Mouse (Mus musculus) MEL (cell line): ENCODE results near the gene Rsrp1. TPM values are rescaled to one million over a fixed set of nuclear protein-coding genes. Genes with fewer than 3 reads are reported as not detected.

Experiments
- DNase-seq: peaks from one replicate; pipeline ENCODE4 v3.0.0; 2011; ENCODE audit warnings: low read depth, low spot score
- H3K27ac ChIP-seq: 2 replicates; pipeline ENCODE4 v1.5.1; 2012; ENCODE audit warnings: low read depth, mild to moderate bottlenecking, control low read depth, low read length, moderate library complexity; ENCODE audit not compliant: control insufficient read depth
- H3K27me3 ChIP-seq, 2 experiments: fragments of 150-350 bp in 1 of 2; sonication (generic) in 1 of 2; 2 replicates each; pipeline ENCODE4 v1.6.1; 2012; ENCODE audit warnings: low read length in 2 of 2, mild to moderate bottlenecking in 2 of 2, improper control_type of control experiment in 1 of 2, moderate library complexity in 1 of 2; ENCODE audit not compliant: insufficient read depth in 2 of 2, control insufficient read depth in 1 of 2
- H3K36me3 ChIP-seq, 2 experiments: 2 replicates each; pipeline ENCODE4 v1.6.1; 2012 to 2014; ENCODE audit warnings: low read length in 2 of 2, improper control_type of control experiment in 1 of 2, inconsistent platforms in 1 of 2, mild to moderate bottlenecking in 1 of 2; ENCODE audit not compliant: insufficient read depth in 2 of 2, control insufficient read depth in 1 of 2
- H3K4me1 ChIP-seq, 2 experiments: fragments of 150-350 bp in 1 of 2; sonication (generic) in 1 of 2; 2 replicates each; pipeline ENCODE4 v1.6.1; 2012; ENCODE audit warnings: low read length in 2 of 2, improper control_type of control experiment in 1 of 2, mild to moderate bottlenecking in 1 of 2; ENCODE audit not compliant: insufficient read depth in 2 of 2, control insufficient read depth in 1 of 2
- H3K4me3 ChIP-seq, 2 experiments: fragments of 150-350 bp in 1 of 2; sonication (generic) in 1 of 2; 2 replicates each; pipeline ENCODE4 v1.5.1; 2012; ENCODE audit warnings: low read depth in 2 of 2, low read length in 2 of 2, mild to moderate bottlenecking in 2 of 2, moderate library complexity in 2 of 2, control low read depth in 1 of 2, improper control_type of control experiment in 1 of 2; ENCODE audit not compliant: control insufficient read depth in 1 of 2, insufficient read depth in 1 of 2
- H3K79me2 ChIP-seq: 2 replicates; pipeline ENCODE4 v1.6.1; 2012; ENCODE audit warnings: mild to moderate bottlenecking, low read length, moderate library complexity; ENCODE audit not compliant: control insufficient read depth, poor library complexity, insufficient read depth
- H3K9ac ChIP-seq: 2 replicates; pipeline ENCODE4 v1.6.1; 2012; ENCODE audit warnings: low read depth, mild to moderate bottlenecking, control low read depth, low read length, moderate library complexity; ENCODE audit not compliant: control insufficient read depth, poor library complexity, severe bottlenecking
- H3K9me3 ChIP-seq: fragments of 150-350 bp; sonication (generic); replicated peaks from 2 replicates; pipeline ENCODE4 v1.6.1; 2012; ENCODE audit warnings: mild to moderate bottlenecking, low read length, improper control_type of control experiment, moderate library complexity; ENCODE audit not compliant: insufficient read depth
- CTCF ChIP-seq, 3 experiments: IDR thresholded peaks in 2 of 3; conservative IDR thresholded peaks in 1 of 3; 2 replicates each; pipeline ENCODE4 v1.5.1; 2011 to 2012; ENCODE audit warnings: low read length in 3 of 3, low read depth in 2 of 3, mild to moderate bottlenecking in 2 of 3, improper control_type of control experiment in 1 of 3, inconsistent platforms in 1 of 3, mixed read lengths in 1 of 3, moderate library complexity in 1 of 3; ENCODE audit not compliant: control insufficient read depth in 1 of 3, insufficient read depth in 1 of 3, poor library complexity in 1 of 3, severe bottlenecking in 1 of 3
- E2F4 ChIP-seq: IDR thresholded peaks from 2 replicates; pipeline ENCODE4 v1.6.1; 2011; ENCODE audit warnings: low read depth, low read length, improper control_type of control experiment, borderline replicate concordance
- EP300 ChIP-seq, 2 experiments: IDR thresholded peaks; 2 replicates each; pipeline ENCODE4 v1.6.1; 2011; ENCODE audit warnings: improper control_type of control experiment in 2 of 2, low read length in 2 of 2, low read depth in 1 of 2, mild to moderate bottlenecking in 1 of 2
- GABPA ChIP-seq: IDR thresholded peaks from 2 replicates; pipeline ENCODE4 v1.6.1; 2012; ENCODE audit warnings: low read depth, mild to moderate bottlenecking, inconsistent platforms, low read length, improper control_type of control experiment, moderate library complexity
- JUND ChIP-seq: IDR thresholded peaks from 2 replicates; pipeline ENCODE4 v1.6.1; 2011; ENCODE audit warnings: low read depth, mild to moderate bottlenecking, improper control_type of control experiment, low read length
- MAFK ChIP-seq: IDR thresholded peaks from 2 replicates; pipeline ENCODE4 v1.6.1; 2011; ENCODE audit warnings: low read depth, mild to moderate bottlenecking, low read length, improper control_type of control experiment, borderline replicate concordance
- MYB ChIP-seq: IDR thresholded peaks from 2 replicates; pipeline ENCODE4 v1.6.1; 2011; ENCODE audit warnings: mild to moderate bottlenecking, low read depth, low read length, improper control_type of control experiment
- NELFE ChIP-seq: IDR thresholded peaks from 2 replicates; pipeline ENCODE4 v1.6.1; 2011; ENCODE audit warnings: low read depth, low read length, improper control_type of control experiment
- POLR2A ChIP-seq, 2 experiments: IDR thresholded peaks; 2 replicates each; pipeline ENCODE4 v1.6.1; 2011 to 2012; ENCODE audit warnings: low read length in 2 of 2, mild to moderate bottlenecking in 2 of 2, control low read depth in 1 of 2, improper control_type of control experiment in 1 of 2, low read depth in 1 of 2, moderate library complexity in 1 of 2; ENCODE audit not compliant: control insufficient read depth in 1 of 2, insufficient read depth in 1 of 2, poor library complexity in 1 of 2
- POLR2AphosphoS2 ChIP-seq: IDR thresholded peaks from 2 replicates; pipeline ENCODE4 v1.6.1; 2011; ENCODE audit warnings: low read length, improper control_type of control experiment
- POLR2AphosphoS5 ChIP-seq: IDR thresholded peaks from 2 replicates; pipeline ENCODE4 v1.6.1; 2012; ENCODE audit warnings: low read depth, borderline replicate concordance, mild to moderate bottlenecking, inconsistent platforms, low read length, moderate library complexity, mixed read lengths
- RAD21 ChIP-seq: IDR thresholded peaks from 2 replicates; pipeline ENCODE4 v1.6.1; 2011; ENCODE audit warnings: mild to moderate bottlenecking, low read depth, low read length, improper control_type of control experiment
- RCOR1 ChIP-seq: IDR thresholded peaks from 2 replicates; pipeline ENCODE4 v1.6.1; 2012; ENCODE audit warnings: low read depth, mild to moderate bottlenecking, inconsistent platforms, low read length, improper control_type of control experiment
- SIN3A ChIP-seq: IDR thresholded peaks from 2 replicates; pipeline ENCODE4 v1.6.1; 2012; ENCODE audit warnings: low read length, improper control_type of control experiment, inconsistent platforms
- SMC3 ChIP-seq: IDR thresholded peaks from 2 replicates; pipeline ENCODE4 v1.6.1; 2011; ENCODE audit warnings: low read depth, low read length, improper control_type of control experiment
- TBP ChIP-seq: IDR thresholded peaks from 2 replicates; pipeline ENCODE4 v1.8.0; 2011; ENCODE audit warnings: low read depth, low read length, improper control_type of control experiment
- UBTF ChIP-seq: IDR thresholded peaks from 2 replicates; pipeline ENCODE4 v1.6.1; 2012; ENCODE audit warnings: low read depth, mild to moderate bottlenecking, inconsistent platforms, low read length, improper control_type of control experiment, moderate library complexity, borderline replicate concordance; ENCODE audit not compliant: insufficient read depth
- ZC3H11A ChIP-seq: IDR thresholded peaks from 2 replicates; pipeline ENCODE4 v1.6.1; 2012; ENCODE audit warnings: low read depth, mild to moderate bottlenecking, inconsistent platforms, low read length, improper control_type of control experiment
- ZMIZ1 ChIP-seq: IDR thresholded peaks from 2 replicates; pipeline ENCODE4 v1.6.1; 2012; ENCODE audit warnings: low read depth, mild to moderate bottlenecking, inconsistent platforms, low read length, improper control_type of control experiment, moderate library complexity
- polyA plus RNA-seq, 2 experiments: library from polyadenylated mRNA; stranded (reverse) in 1 of 2; unstranded in 1 of 2; fragments of >175 nt in 1 of 2; fragments of >200 nt in 1 of 2; gene quantifications; 2 replicates each; pipeline versions ENCODE4 v1.2.1 to v1.2.4; 2012; ENCODE audit warnings: low replicate concordance in 2 of 2, low read depth in 1 of 2; ENCODE audit not compliant: insufficient read length in 2 of 2, insufficient read depth in 1 of 2, missing spikeins in 1 of 2
- total RNA-seq: library from RNA; depleted of rRNA; stranded (reverse); fragments of 300-350 nt; gene quantifications from 2 replicates; pipeline ENCODE4 v1.2.3, GENCODE M21; 2012

Rsrp1 gene
- total and polyA plus RNA-seq, 3 experiments = 59.5 to 110 TPM; not detected in 1

DNA sequence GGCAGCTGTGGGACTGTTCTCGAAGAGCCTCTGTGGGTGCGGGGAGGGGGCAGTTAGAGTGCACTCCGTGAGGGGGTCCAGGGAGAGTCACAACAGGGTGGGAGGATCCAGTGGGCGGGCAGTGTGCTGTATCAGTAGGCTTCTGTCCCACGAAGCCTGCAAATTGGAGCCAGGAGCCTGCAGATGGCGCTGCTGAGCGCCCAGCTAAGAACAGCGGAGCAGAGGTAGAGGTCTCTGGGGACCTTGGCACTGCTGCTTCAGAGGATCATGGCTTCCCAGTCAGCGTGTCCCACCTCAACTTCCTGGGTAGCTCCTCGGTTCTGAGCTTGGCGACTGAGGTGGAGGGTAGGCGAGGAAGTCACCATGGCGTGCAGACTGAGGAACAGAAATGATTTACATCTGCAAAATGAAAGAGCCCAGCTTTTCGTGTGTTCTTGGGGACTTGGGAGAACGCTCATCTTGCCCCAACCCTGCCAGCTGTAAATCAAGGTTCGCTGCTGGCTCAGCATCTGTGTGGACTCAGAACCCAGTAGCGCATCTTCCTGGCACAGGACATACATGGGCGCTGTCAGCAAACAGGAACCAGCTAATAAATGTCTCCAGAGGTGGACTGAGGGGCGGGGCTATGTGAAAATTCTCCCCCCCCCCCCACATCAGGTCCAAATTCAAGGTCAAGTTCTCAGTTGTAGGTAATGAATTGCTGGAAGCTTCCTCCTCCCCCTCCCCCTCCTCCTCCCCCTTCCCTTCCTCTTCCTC lies 39.8 kb downstream of the Rsrp1 start:
- Histone ChIP-seq H3K4me1 (peaks cover 0 to 9% of the 10 kb centered on the region in 2 experiments; a peak in 3 of 4 replicates), H3K27me3 (peaks cover 0 to 2% of the 10 kb centered on the region in 2 experiments; a peak in 1 of 4 replicates), H3K36me3 (no peaks in the 10 kb centered on the region), H3K79me2 (no peaks in the 10 kb centered on the region), H3K9me3 (no peaks in the 10 kb centered on the region), H3K9ac (peak overlapping the region; percentile 57), H3K27ac (0 out of 2 replicates have a peak overlapping the region, but pooled peaks have one; percentile 2), H3K4me3 (peak overlapping the region; percentile 58 to 87)
- DNase-seq = peak; percentile 91
- TF ChIP-seq SMC3 = peak; percentile 80
- TF ChIP-seq ZC3H11A = peak; percentile 51
- no peak for TF ChIP-seq POLR2AphosphoS5
- TF ChIP-seq NELFE = peak; percentile 16; the same call in 1 of the 2 replicates
- TF ChIP-seq RAD21 = peak; percentile 61
- TF ChIP-seq POLR2A (IDR thresholded peaks at IDR 0.05; ENCODE audit: control insufficient read depth in 1 of 2, insufficient read depth in 1 of 2, low read depth in 1 of 2, low read length in 2 of 2, poor library complexity in 1 of 2) = peak in 1 of 2 experiments; percentile 45; a peak in 1 of 4 replicates
- TF ChIP-seq CTCF (IDR thresholded peaks at IDR 0.05 in 2 of 3, conservative IDR thresholded peaks at IDR 0.05 in 1 of 3; ENCODE audit: control insufficient read depth in 1 of 3, insufficient read depth in 1 of 3, low read depth in 2 of 3, low read length in 3 of 3, poor library complexity in 1 of 3, severe bottlenecking in 1 of 3) = peak; percentile 84 to 95 (median 93)
- TF ChIP-seq GABPA = no peak

DNA sequence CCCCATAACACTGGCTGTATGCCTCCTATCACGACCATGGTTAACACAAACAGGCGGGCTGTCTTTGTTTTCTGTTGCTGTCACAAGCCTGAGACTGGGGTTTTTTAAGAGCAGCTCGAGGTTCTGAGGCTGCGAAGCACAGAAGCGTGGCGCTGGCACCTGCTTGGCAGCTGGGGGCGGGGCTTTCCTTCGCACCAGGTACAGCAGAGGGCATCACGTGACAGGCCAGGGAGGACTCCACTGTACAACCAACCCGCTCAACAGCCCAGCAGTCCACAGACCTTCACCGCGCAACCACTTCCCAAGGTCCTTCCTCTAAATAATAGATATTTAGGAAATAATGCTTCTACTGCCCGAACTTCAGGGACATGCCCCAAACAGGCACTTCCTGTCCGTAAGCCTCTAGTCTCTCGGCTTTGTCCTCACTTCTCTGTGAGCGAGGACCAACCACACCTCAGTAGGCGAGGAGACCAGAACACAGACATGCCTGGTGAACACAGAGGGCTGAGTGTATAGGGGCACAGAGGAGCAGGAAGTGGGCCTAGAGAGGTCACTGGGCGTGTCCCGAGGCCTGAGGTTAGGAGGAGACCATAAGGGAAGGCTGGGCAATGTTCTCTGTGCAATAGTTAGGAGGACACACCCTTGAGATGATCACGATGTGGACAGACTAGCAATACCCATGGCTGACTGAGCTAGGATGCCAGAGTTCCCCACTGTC lies 44.7 kb downstream of the Rsrp1 start:
- DNase-seq = no peak
- no peaks in the 10 kb centered on the region for H3K79me2 ChIP-seq
- peaks cover 0 to 9% of the 10 kb centered on the region in 2 experiments; a peak in 1 of 4 replicates for H3K4me1 ChIP-seq
- TF ChIP-seq E2F4 (no peak), RCOR1 (no peak), CTCF (IDR thresholded peaks at IDR 0.05 in 2 of 3, conservative IDR thresholded peaks at IDR 0.05 in 1 of 3; ENCODE audit: control insufficient read depth in 1 of 3, insufficient read depth in 1 of 3, low read depth in 2 of 3, low read length in 3 of 3, poor library complexity in 1 of 3, severe bottlenecking in 1 of 3) (no peak), ZMIZ1 (no peak), TBP (no peak), SIN3A (no peak), ZC3H11A (no peak), MAFK (no peak), EP300 (IDR thresholded peaks at IDR 0.05; ENCODE audit: low read depth in 1 of 2, low read length in 2 of 2) (no peak), UBTF (no peak), MYB (no peak), POLR2AphosphoS2 (no peak), POLR2A (IDR thresholded peaks at IDR 0.05; ENCODE audit: control insufficient read depth in 1 of 2, insufficient read depth in 1 of 2, low read depth in 1 of 2, low read length in 2 of 2, poor library complexity in 1 of 2) (no peak), JUND (no peak)
- no peak overlapping the region for H3K9ac ChIP-seq
- no peak overlapping the region for H3K4me3 ChIP-seq
- no peaks in the 10 kb centered on the region for H3K9me3 ChIP-seq
- no peaks in the 10 kb centered on the region for H3K36me3 ChIP-seq
- no peak overlapping the region for H3K27ac ChIP-seq
- no peaks in the 10 kb centered on the region for H3K27me3 ChIP-seq
